Mouse (Mus musculus): ENCODE data around the gene Mepce. TPM values are rescaled to one million over a fixed set of nuclear protein-coding genes. Genes with fewer than 3 reads are reported as not detected.

The Mepce gene
- total and polyA plus RNA-seq, 3 experiments = 58.7 to 74.2 TPM; not detected in 1

DNA sequence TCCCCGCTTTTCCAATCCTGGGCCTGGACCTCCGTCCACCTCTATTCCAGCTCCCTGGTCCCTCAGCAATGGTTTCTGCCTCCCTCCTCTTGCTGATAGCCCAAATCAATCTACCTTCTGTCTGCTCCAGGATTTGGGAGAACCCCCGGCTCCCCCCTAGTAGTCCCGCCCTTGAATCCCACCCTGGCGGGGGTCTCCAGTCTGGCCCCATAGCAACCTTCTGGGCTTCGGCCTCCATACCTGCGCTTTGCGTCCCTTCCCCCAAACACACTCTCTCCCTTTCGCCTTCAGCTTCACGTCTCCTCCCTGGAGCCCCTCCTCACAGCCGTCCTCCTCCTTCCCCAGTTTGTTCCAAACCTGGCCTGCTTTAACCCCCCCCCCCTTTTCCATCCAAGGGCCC, 46.9 kb downstream of the Mepce start:
- Histone ChIP-seq H3K4me1 (ENCODE audit: control insufficient read depth in 1 of 2, insufficient read depth in 2 of 2, low read length in 2 of 2) (peaks cover 0 to 7% of the 10 kb centered on the region in 2 experiments; a peak in 3 of 4 replicates), H3K36me3 (ENCODE audit: control insufficient read depth in 1 of 2, insufficient read depth in 2 of 2, low read length in 2 of 2) (peaks cover 0 to 4% of the 10 kb centered on the region in 2 experiments; a peak in 2 of 4 replicates), H3K79me2 (ENCODE audit: control insufficient read depth, insufficient read depth, low read length, poor library complexity) (no peaks in the 10 kb centered on the region; the same call in 1 of the 2 replicates), H3K27me3 (ENCODE audit: control insufficient read depth in 1 of 2, insufficient read depth in 2 of 2, low read length in 2 of 2) (no peaks in the 10 kb centered on the region), H3K9ac (ENCODE audit: control insufficient read depth, low read depth, low read length, poor library complexity, severe bottlenecking) (peak overlapping the region; percentile 56), H3K9me3 (replicated peaks; ENCODE audit: insufficient read depth, low read length) (no peaks in the 10 kb centered on the region), H3K4me3 (ENCODE audit: control insufficient read depth in 1 of 2, insufficient read depth in 1 of 2, low read depth in 2 of 2, low read length in 2 of 2) (peak overlapping the region; percentile 67 to 73), H3K27ac (ENCODE audit: control insufficient read depth, low read depth, low read length) (no peak overlapping the region)
- TF ChIP-seq NELFE (IDR thresholded peaks at IDR 0.05; ENCODE audit: low read depth, low read length) (no peak), POLR2AphosphoS2 (IDR thresholded peaks at IDR 0.05; ENCODE audit: low read length) (no peak), CHD1 (IDR thresholded peaks at IDR 0.05; ENCODE audit: low read depth, low read length) (no peak), MAX (IDR thresholded peaks at IDR 0.05; ENCODE audit: low read length) (no peak), SMC3 (IDR thresholded peaks at IDR 0.05; ENCODE audit: low read depth, low read length) (no peak), BHLHE40 (IDR thresholded peaks at IDR 0.05; ENCODE audit: borderline replicate concordance, low read depth, low read length) (no peak), GABPA (IDR thresholded peaks at IDR 0.05; ENCODE audit: low read depth, low read length) (no peak), JUND (IDR thresholded peaks at IDR 0.05; ENCODE audit: low read depth, low read length) (no peak)
- DNase-seq (ENCODE audit: low read depth, low spot score) = no peak

DNA sequence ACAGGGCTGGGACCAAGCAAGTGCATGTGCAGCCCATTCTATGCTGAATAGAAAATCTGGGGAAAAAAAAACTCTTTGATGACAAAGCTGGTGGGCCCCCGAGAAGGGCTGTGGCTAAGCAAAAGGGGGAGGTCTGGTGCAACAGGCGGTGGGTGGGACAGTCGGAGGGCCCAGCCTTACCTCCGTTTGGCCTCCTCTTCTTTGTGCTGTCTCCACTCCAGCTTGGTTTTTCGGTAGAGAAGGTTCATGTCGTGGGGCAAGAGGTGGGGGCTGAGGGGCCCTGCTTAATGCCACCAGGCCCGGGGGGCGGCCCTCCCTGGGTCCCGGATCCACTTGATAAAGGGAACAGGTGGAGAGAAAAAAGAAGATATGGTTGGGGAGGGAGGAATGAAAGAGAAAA, 48.0 kb downstream of the Mepce start:
- Histone ChIP-seq H3K9me3 (replicated peaks; ENCODE audit: insufficient read depth, low read length) (no peaks in the 10 kb centered on the region), H3K9ac (ENCODE audit: control insufficient read depth, low read depth, low read length, poor library complexity, severe bottlenecking) (no peak overlapping the region), H3K4me3 (ENCODE audit: control insufficient read depth in 1 of 2, insufficient read depth in 1 of 2, low read depth in 2 of 2, low read length in 2 of 2) (no peak overlapping the region), H3K27ac (ENCODE audit: control insufficient read depth, low read depth, low read length) (no peak overlapping the region), H3K27me3 (ENCODE audit: control insufficient read depth in 1 of 2, insufficient read depth in 2 of 2, low read length in 2 of 2) (no peaks in the 10 kb centered on the region), H3K79me2 (ENCODE audit: control insufficient read depth, insufficient read depth, low read length, poor library complexity) (no peaks in the 10 kb centered on the region; the same call in 1 of the 2 replicates), H3K4me1 (ENCODE audit: control insufficient read depth in 1 of 2, insufficient read depth in 2 of 2, low read length in 2 of 2) (peaks cover 0 to 2% of the 10 kb centered on the region in 2 experiments; a peak in 2 of 4 replicates), H3K36me3 (ENCODE audit: control insufficient read depth in 1 of 2, insufficient read depth in 2 of 2, low read length in 2 of 2) (no peaks in the 10 kb centered on the region)
- TF ChIP-seq ZNF384 (IDR thresholded peaks at IDR 0.05; ENCODE audit: low read depth, low read length) (no peak), MAFK (IDR thresholded peaks at IDR 0.05; ENCODE audit: borderline replicate concordance, low read depth, low read length) (no peak), MAZ (IDR thresholded peaks at IDR 0.05; ENCODE audit: low read depth, low read length) (no peak), SIN3A (IDR thresholded peaks at IDR 0.05; ENCODE audit: low read length) (no peak)
- no peak for DNase-seq (ENCODE audit: low read depth, low spot score)

DNA sequence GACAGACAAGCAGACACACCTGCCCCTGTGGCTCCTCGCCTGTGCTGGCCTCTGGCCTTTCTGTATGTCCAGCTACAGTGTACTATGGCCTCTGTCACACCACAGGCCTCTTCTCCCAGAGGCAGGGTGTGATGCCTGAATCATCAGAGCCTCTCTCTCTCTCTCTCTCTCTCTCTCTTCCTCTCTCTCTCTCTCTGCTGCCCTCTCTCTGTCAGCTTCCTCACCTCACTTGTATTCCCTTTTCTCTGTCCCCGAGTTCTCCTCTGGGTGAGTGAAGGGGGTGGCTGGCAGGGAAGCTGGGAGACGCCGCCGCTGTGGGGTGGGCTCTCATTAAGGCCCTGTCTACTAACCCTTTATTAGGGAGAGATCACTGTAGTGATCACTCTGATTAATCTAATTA, 48.9 kb downstream of the Mepce start:
- Histone ChIP-seq H3K4me3 (ENCODE audit: control insufficient read depth in 1 of 2, insufficient read depth in 1 of 2, low read depth in 2 of 2, low read length in 2 of 2) (no peak overlapping the region), H3K36me3 (ENCODE audit: control insufficient read depth in 1 of 2, insufficient read depth in 2 of 2, low read length in 2 of 2) (no peaks in the 10 kb centered on the region), H3K27me3 (ENCODE audit: control insufficient read depth in 1 of 2, insufficient read depth in 2 of 2, low read length in 2 of 2) (no peaks in the 10 kb centered on the region), H3K9me3 (replicated peaks; ENCODE audit: insufficient read depth, low read length) (no peaks in the 10 kb centered on the region), H3K9ac (ENCODE audit: control insufficient read depth, low read depth, low read length, poor library complexity, severe bottlenecking) (no peak overlapping the region), H3K27ac (ENCODE audit: control insufficient read depth, low read depth, low read length) (no peak overlapping the region), H3K4me1 (ENCODE audit: control insufficient read depth in 1 of 2, insufficient read depth in 2 of 2, low read length in 2 of 2) (no peaks in the 10 kb centered on the region; a peak in 1 of 4 replicates), H3K79me2 (ENCODE audit: control insufficient read depth, insufficient read depth, low read length, poor library complexity) (no peaks in the 10 kb centered on the region; the same call in 1 of the 2 replicates)
- TF ChIP-seq SMC3 (IDR thresholded peaks at IDR 0.05; ENCODE audit: low read depth, low read length) (peak; percentile 47), CTCF (IDR thresholded peaks at IDR 0.05 in 2 of 3, conservative IDR thresholded peaks at IDR 0.05 in 1 of 3; ENCODE audit: control insufficient read depth in 1 of 3, insufficient read depth in 1 of 3, low read depth in 2 of 3, low read length in 3 of 3, poor library complexity in 1 of 3, severe bottlenecking in 1 of 3) (peak in 2 of 3 experiments; percentile 9 to 48; a peak in 2 of 6 replicates), MEF2A (IDR thresholded peaks at IDR 0.05; ENCODE audit: extremely low read depth, insufficient replicate concordance, low read depth, low read length, poor library complexity, severe bottlenecking) (no peak), RAD21 (IDR thresholded peaks at IDR 0.05; ENCODE audit: low read depth, low read length) (peak; percentile 22), JUND (IDR thresholded peaks at IDR 0.05; ENCODE audit: low read depth, low read length) (peak; percentile 93), POLR2AphosphoS5 (IDR thresholded peaks at IDR 0.05; ENCODE audit: borderline replicate concordance, low read depth, low read length) (no peak)
- DNase-seq (ENCODE audit: low read depth, low spot score) = peak; percentile 43

Data from MEL (cell line).